In the genomic region with DNA sequence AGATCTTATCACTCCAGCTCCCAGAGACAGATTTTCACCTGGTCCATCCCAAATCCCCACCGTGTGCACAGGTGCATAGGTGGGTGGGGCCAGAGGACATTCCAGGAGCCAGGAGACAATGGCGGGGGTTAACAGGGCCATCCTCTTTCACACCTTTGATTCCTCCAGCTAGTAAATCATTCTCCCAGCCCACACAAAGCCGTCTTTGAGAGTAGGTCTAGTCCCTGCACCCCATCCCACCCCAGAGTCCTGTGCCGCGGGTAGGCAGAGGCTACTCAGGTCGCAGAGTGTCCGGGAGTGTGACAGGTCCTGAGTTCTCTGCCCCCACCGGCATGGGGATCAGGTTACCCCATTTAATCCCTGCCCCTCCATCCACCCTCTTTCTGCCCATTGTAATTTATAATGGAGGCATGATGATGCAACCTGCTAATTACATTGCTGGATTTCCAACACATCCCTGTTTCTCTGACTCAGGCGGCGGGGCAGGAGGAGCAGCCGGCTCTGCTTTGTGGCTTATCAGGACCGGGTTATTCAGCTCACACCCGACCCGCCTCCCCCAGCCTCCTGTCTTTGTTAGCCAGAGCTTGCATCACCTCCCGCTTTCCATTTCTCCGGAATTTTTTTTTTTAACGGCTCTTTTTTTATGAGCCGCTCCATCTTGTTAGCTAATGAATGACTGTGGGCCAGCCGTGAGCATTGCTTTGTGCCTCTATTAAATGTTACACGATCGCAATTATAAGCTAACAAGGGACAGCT, we compare ENCODE assay signal across 8 mouse cellular contexts.
DNase-seq lines count a peak whose midpoint lies in the region; ATAC-seq and TF ChIP-seq lines count a peak whose summit lies in the region.

No protein-coding gene starts in this region.

- DNase-seq in heart, adult 18-20 months: peak; percentile 56 to 64
- DNase-seq in heart, postnatal 36 days: no peak
- peak; percentile 75 for DNase-seq in intestine, embryonic 14.5 days (ENCODE audit: low spot score)
- DNase-seq in lung, postnatal 0 days (ENCODE audit: low spot score): peak; percentile 82
- DNase-seq in right cerebral cortex, postnatal 4 days: peak; percentile 45
- no peak for DNase-seq in thymus, postnatal 36 days

- peak; percentile 81 for ATAC-seq in forebrain, embryonic 12.5 days (ENCODE audit: low FRiP score)
- ATAC-seq in intestine, embryonic 14.5 days (replicated peaks; ENCODE audit: low FRiP score, low TSS enrichment, low read depth): peak; percentile 50; the same call in 1 of the 2 replicates
- ATAC-seq in lung, postnatal 0 days: peak; percentile 65
- ATAC-seq in cerebellum, adult (ENCODE audit: insufficient number of reproducible peaks, low FRiP score, low TSS enrichment): no peak

- H3K4me1 ChIP-seq in forebrain, embryonic 12.5 days: peaks cover 47% of the 10 kb centered on the region
- H3K4me1 ChIP-seq in intestine, embryonic 14.5 days (replicated peaks; ENCODE audit: control insufficient read depth, insufficient read depth, low read length): peaks cover 20% of the 10 kb centered on the region
- peaks cover 9% of the 10 kb centered on the region; the same call in 1 of the 2 replicates for H3K4me1 ChIP-seq in lung, postnatal 0 days (ENCODE audit: insufficient read depth, low read depth, low read length)

- no peak for TF ChIP-seq EP300 in lung, postnatal 0 days (IDR thresholded peaks at IDR 0.05)

- H3K27me3 ChIP-seq in forebrain, embryonic 12.5 days: peaks cover 24% of the 10 kb centered on the region
- H3K27me3 ChIP-seq in intestine, embryonic 14.5 days (replicated peaks; ENCODE audit: control insufficient read depth, insufficient read depth, low read length): peaks cover 21% of the 10 kb centered on the region
- peaks cover 9% of the 10 kb centered on the region; the same call in 1 of the 2 replicates for H3K27me3 ChIP-seq in lung, postnatal 0 days (replicated peaks; ENCODE audit: insufficient read depth, low read length)

- no peaks in the 10 kb centered on the region for H3K9me3 ChIP-seq in forebrain, embryonic 12.5 days
- 0 out of 2 replicates have a peak, but pooled peaks cover 7% of the 10 kb centered on the region for H3K9me3 ChIP-seq in intestine, embryonic 14.5 days (ENCODE audit: control insufficient read depth, low read length)
- H3K9me3 ChIP-seq in lung, postnatal 0 days (ENCODE audit: low read length): no peaks in the 10 kb centered on the region

- peak overlapping the region; percentile 91 for H3K27ac ChIP-seq in forebrain, embryonic 12.5 days
- peak overlapping the region; percentile 29; the same call in 1 of the 2 replicates for H3K27ac ChIP-seq in intestine, embryonic 14.5 days (ENCODE audit: low read depth)
- no peak overlapping the region for H3K27ac ChIP-seq in lung, postnatal 0 days (ENCODE audit: low read length)

- whole genome bisulfite sequencing in forebrain, embryonic 12.5 days: under 1% methylated on average over 21 of the region's 21 CpGs
- 10% methylated on average over 21 of the region's 21 CpGs for WGBS in intestine, embryonic 14.5 days
- WGBS in lung, postnatal 0 days: 4% methylated on average over 21 of the region's 21 CpGs

- intact Hi-C loops in heart, postnatal 36 days (cut with DNase I): no loop called here

- TF ChIP-seq CTCF in lung, postnatal 0 days (IDR thresholded peaks at IDR 0.05): no peak

- peak overlapping the region; percentile 20; the same call in 1 of the 2 replicates for H3K4me3 ChIP-seq in forebrain, embryonic 12.5 days (replicated peaks)
- H3K4me3 ChIP-seq in intestine, embryonic 14.5 days (ENCODE audit: low read depth, low read length): no peak overlapping the region
- no peak overlapping the region for H3K4me3 ChIP-seq in lung, postnatal 0 days (ENCODE audit: low read depth, low read length)

- H3K9ac ChIP-seq in forebrain, embryonic 12.5 days: peak overlapping the region; percentile 44; the same call in 1 of the 2 replicates
- no peak overlapping the region for H3K9ac ChIP-seq in intestine, embryonic 14.5 days (ENCODE audit: low read length)
- no peak overlapping the region for H3K9ac ChIP-seq in lung, postnatal 0 days (replicated peaks; ENCODE audit: low read depth)

- H3K36me3 ChIP-seq in forebrain, embryonic 12.5 days (replicated peaks): no peaks in the 10 kb centered on the region
- no peaks in the 10 kb centered on the region for H3K36me3 ChIP-seq in intestine, embryonic 14.5 days (ENCODE audit: control insufficient read depth, insufficient read depth, low read length)
- H3K36me3 ChIP-seq in lung, postnatal 0 days (ENCODE audit: insufficient read depth, low read length): no peaks in the 10 kb centered on the region

- peak overlapping the region; percentile 46 for H3K4me2 ChIP-seq in forebrain, embryonic 12.5 days
- peak overlapping the region; percentile 22 for H3K4me2 ChIP-seq in intestine, embryonic 14.5 days (ENCODE audit: low read length)
- H3K4me2 ChIP-seq in lung, postnatal 0 days (replicated peaks; ENCODE audit: low read depth, low read length): no peak overlapping the region

Comparison
In these comparisons a context has a peak if more than half of its experiments do, and no peak if none do; other contexts are left out.
1. DNase-seq: peak in heart, adult 18-20 months (2 of 2), intestine, embryonic 14.5 days (single experiment), lung, postnatal 0 days (single experiment) and right cerebral cortex, postnatal 4 days (single experiment); none in heart, postnatal 36 days (0 of 2) and thymus, postnatal 36 days (0 of 2).